Mouse (Mus musculus) hindbrain, embryonic 16.5 days (tissue): ENCODE data around the gene Ier5. TPM values are rescaled to one million over a fixed set of nuclear protein-coding genes. Genes with fewer than 3 reads are reported as not detected.

Source experiments
- ATAC-seq: fragments of 200-750 bp; cut with Nextera tagmentation; 2 replicates; pipeline ENCODE4 v1.8.0; 2017; ENCODE audit warnings: moderate TSS enrichment, moderate library complexity
- H3K27ac ChIP-seq: fragments of 300-500 bp; sonication (generic); 2 replicates; pipeline ENCODE4 v1.5.1; 2014; ENCODE audit warnings: low read depth, mild to moderate bottlenecking, control low read depth, low read length, moderate library complexity
- H3K27me3 ChIP-seq: fragments of 300-500 bp; sonication (generic); replicated peaks from 2 replicates; pipeline ENCODE4 v1.6.1; 2014; ENCODE audit warnings: low read length; ENCODE audit not compliant: control insufficient read depth, insufficient read depth
- H3K36me3 ChIP-seq: fragments of 300-500 bp; sonication (generic); 2 replicates; pipeline ENCODE4 v1.6.1; 2014; ENCODE audit warnings: mild to moderate bottlenecking, low read length, moderate library complexity, mixed read lengths; ENCODE audit not compliant: control insufficient read depth, insufficient read depth
- H3K4me1 ChIP-seq: fragments of 300-500 bp; sonication (generic); 2 replicates; pipeline ENCODE4 v1.6.1; 2014; ENCODE audit warnings: low read depth, low read length; ENCODE audit not compliant: control insufficient read depth, insufficient read depth
- H3K4me2 ChIP-seq: fragments of 300-500 bp; sonication (generic); 2 replicates; pipeline ENCODE4 v1.6.1; 2014; ENCODE audit warnings: mild to moderate bottlenecking, low read length, control low read depth, moderate library complexity
- H3K4me3 ChIP-seq: fragments of 300-500 bp; sonication (generic); 2 replicates; pipeline ENCODE4 v1.5.1; 2014; ENCODE audit warnings: mild to moderate bottlenecking, low read length, control low read depth, moderate library complexity
- H3K9ac ChIP-seq: fragments of 300-500 bp; sonication (generic); 2 replicates; pipeline ENCODE4 v1.6.1; 2014; ENCODE audit warnings: low read depth, mild to moderate bottlenecking, control low read depth, low read length, moderate library complexity
- H3K9me3 ChIP-seq: fragments of 300-500 bp; sonication (generic); 2 replicates; pipeline ENCODE4 v1.6.1; 2014; ENCODE audit warnings: mild to moderate bottlenecking, low read length, moderate library complexity; ENCODE audit not compliant: control insufficient read depth
- WGBS: fragments of 180-500 bp; shearing (Covaris S2); extraction: QIAGEN DNeasy Blood & Tissue Kit; methylation state at CpG from one replicate; pipeline ENCODE4 v1.1.7; 2014; 5-methylcytosine and 5-hydroxymethylcytosine counted together
- polyA plus RNA-seq: library from polyadenylated mRNA; unstranded; fragments of >200 nt; fragmentation: Nextera tagmentation; extraction: Ambion mirVana; gene quantifications from 2 replicates; pipeline ENCODE4 v1.2.1, GENCODE M21; 2015

The Ier5 gene
- polyA plus RNA-seq, result 4.5 and 5.5 TPM in 2 replicates

DNA sequence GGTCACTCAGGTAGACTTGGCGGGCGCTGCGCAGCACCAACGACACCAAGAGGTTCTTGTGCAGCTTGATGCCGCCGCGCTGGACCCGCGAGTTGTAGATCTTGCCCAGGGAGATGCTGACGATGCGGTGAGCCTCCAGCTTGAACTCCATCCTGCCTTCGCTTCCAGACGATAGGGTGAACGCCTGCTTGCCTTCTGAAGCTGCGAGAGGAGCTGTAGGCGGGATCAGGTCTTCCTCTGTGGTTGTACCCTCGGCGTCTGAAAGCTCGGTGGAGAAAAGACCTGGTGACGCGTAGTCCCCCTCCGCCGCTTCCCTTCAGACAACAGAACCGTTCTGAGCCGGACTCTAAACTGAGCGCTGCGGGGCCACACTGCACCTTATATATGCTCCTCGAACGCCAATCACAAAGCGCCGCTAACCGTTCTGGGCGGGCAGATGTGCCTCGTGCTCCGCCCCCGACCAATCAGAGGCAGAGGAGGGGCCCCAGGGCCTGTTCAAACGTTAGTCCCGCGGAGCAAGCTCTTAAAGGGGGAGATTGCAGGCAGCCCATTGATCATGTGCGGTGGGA lies at the start of gene Ier5:
Gene Ier5 (minus strand): TSS at position 357 of the 569 bp plus-strand sequence.
- peak within 1 kb of the TSS; percentile 69 for H3K4me2 ChIP-seq
- H3K9ac ChIP-seq, result peak within 1 kb of the TSS; percentile 97
- peak within 1 kb of the TSS; percentile 85 for H3K27ac ChIP-seq
- H3K36me3 ChIP-seq, result no peaks in the 10 kb centered on the region
- peak; percentile 99 for ATAC-seq
- H3K4me3 ChIP-seq, result peak within 1 kb of the TSS; percentile 89
- no peaks in the 10 kb centered on the region for H3K27me3 ChIP-seq
- under 1% methylated on average over 40 of the region's 40 CpGs for WGBS
- H3K4me1 ChIP-seq, result peaks cover 14% of the 10 kb centered on the region
- no peaks in the 10 kb centered on the region for H3K9me3 ChIP-seq

DNA sequence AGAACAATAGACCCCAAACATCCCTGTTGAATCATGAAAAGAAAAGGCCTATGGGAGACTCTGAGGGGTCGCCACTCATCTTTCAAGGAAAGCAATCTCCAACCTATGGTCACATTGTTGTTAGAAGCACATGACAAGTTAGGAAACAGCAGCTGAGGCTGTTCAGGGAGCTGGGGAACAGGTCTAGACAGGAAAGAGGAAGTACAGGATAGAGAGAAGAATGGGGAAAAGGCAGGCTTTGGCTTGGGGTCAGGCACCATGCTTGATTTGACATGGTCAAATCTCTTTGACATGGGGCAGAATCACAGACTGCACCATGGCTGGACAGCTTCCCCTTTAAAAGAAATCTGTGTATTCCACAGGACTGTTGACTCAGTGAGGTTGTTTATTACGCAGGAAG lies 47.8 kb upstream of the Ier5 start:
- Histone ChIP-seq H3K27me3 (no peaks in the 10 kb centered on the region), H3K4me1 (no peaks in the 10 kb centered on the region)

DNA sequence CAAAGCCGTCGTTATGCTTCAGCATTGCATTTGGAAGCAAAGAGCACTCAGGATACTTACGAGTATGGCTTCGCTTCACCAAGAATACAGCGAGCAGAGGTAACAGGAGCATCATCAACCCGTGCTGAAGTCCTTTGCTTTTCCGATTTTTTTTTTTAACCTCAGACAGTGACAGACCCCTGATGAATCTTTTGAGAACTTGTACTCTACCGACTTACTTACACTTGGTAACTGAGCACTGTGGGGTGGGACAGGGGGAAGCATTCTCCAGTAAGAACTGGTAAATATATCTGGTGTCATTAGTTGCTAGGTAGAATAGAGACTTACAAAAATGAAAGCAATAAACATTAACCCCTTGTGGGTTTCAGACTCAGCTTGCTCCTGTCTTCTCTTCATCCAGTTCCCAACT lies 47.1 kb upstream of the Ier5 start, which contains the start of gene Mr1:
Gene Mr1 (minus strand): TSS at position 243 of the 409 bp plus-strand sequence.
- ATAC-seq, result peak; percentile 85
- H3K9me3 ChIP-seq, result no peaks in the 10 kb centered on the region
- no peaks in the 10 kb centered on the region for H3K4me1 ChIP-seq
- peak within 1 kb of the TSS; percentile 25 for H3K4me2 ChIP-seq
- H3K27me3 ChIP-seq, result no peaks in the 10 kb centered on the region
- 49% methylated on average over 8 of the region's 8 CpGs for WGBS
- H3K36me3 ChIP-seq, result no peaks in the 10 kb centered on the region
- no peak within 1 kb of the TSS for H3K9ac ChIP-seq
- peak within 1 kb of the TSS; percentile 21; the same call in 1 of the 2 replicates for H3K4me3 ChIP-seq
- no peak within 1 kb of the TSS for H3K27ac ChIP-seq

More for the DNA sequence above, 47.8 kb upstream of the Ier5 start:
- Histone ChIP-seq H3K9ac (no peak overlapping the region), H3K4me2 (no peak overlapping the region), H3K4me3 (no peak overlapping the region), H3K27ac (no peak overlapping the region), H3K36me3 (no peaks in the 10 kb centered on the region), H3K9me3 (no peaks in the 10 kb centered on the region)
- WGBS, result 92% methylated on average over 2 of the region's 2 CpGs
- ATAC-seq, result no peak

DNA sequence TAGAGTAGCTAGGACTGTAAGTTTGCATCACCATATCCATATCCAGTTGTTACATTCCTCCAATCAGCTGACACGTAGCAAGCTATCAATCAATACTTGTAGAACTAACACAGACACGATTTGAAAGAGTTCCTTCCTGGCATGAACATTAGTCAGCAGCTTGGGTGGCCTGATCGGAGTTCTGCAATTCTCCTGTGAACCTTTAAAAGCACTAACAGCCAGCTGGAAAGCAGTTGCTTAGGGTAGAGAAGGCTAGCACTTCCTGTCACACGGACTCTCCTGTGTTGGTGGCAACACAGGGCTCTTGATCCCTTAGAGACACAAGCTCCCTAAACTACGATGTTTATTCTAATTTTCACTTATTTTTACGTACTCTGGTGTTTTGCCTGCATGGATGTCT lies 46.2 kb upstream of the Ier5 start:
- H3K9me3 ChIP-seq, result no peaks in the 10 kb centered on the region
- ATAC-seq, result no peak
- H3K27me3 ChIP-seq, result no peaks in the 10 kb centered on the region
- H3K9ac ChIP-seq, result no peak overlapping the region
- no peak overlapping the region for H3K27ac ChIP-seq
- no peak overlapping the region for H3K4me3 ChIP-seq
- WGBS, result 68% methylated on average over 6 of the region's 6 CpGs
- H3K4me1 ChIP-seq, result no peaks in the 10 kb centered on the region
- no peak overlapping the region; the same call in 1 of the 2 replicates for H3K4me2 ChIP-seq
- H3K36me3 ChIP-seq, result no peaks in the 10 kb centered on the region

DNA sequence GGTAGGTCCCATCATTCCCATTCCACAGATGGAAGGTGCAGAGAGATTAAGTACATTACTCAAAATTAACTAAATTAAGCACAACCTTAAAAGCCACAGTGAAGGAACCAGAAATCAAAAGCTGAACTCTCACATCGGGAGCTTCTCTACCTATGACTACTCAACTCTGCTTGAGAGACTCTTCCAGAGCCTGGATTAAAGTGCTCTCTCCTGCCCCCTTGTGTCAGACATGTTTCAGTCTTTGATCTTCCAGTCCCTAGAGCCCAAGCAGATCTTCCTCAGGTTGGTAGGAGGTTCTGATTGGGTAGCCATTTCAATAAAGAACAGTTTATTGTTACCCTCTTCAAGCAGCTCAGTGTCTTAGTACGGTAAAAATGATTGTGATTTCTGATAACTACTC lies 40.6 kb upstream of the Ier5 start:
- no peak overlapping the region for H3K4me3 ChIP-seq
- H3K36me3 ChIP-seq, result no peaks in the 10 kb centered on the region
- H3K27me3 ChIP-seq, result no peaks in the 10 kb centered on the region
- no peak overlapping the region for H3K27ac ChIP-seq
- no peak overlapping the region for H3K9ac ChIP-seq
- WGBS, result 73% methylated on average over 2 of the region's 2 CpGs
- no peaks in the 10 kb centered on the region for H3K4me1 ChIP-seq
- ATAC-seq, result no peak
- H3K9me3 ChIP-seq, result no peaks in the 10 kb centered on the region
- no peak overlapping the region for H3K4me2 ChIP-seq

DNA sequence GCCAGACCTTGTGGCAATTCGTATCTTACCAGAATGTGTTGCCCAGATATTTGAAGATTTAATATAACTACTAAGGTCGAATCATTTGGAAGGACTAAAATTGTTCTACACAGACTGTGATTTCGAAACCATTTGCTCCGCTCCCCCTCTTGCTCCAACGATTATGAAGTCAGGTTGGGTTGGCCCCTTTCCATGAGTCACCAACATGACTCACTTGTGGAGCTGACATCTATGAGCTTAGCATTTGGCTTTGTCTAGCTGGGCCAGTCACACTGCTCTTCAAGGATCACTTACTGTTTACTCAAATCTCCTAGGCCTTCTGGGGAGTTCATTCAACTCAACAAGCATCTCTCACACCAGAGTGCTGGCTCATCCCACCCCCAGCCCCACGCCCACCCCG lies 39.4 kb upstream of the Ier5 start:
- no peak overlapping the region for H3K27ac ChIP-seq
- no peak overlapping the region for H3K9ac ChIP-seq
- no peaks in the 10 kb centered on the region for H3K36me3 ChIP-seq
- no peaks in the 10 kb centered on the region for H3K27me3 ChIP-seq
- no peaks in the 10 kb centered on the region for H3K9me3 ChIP-seq
- no peaks in the 10 kb centered on the region for H3K4me1 ChIP-seq
- no peak for ATAC-seq
- H3K4me3 ChIP-seq, result no peak overlapping the region
- WGBS, result 93% methylated on average over 7 of the region's 7 CpGs
- no peak overlapping the region for H3K4me2 ChIP-seq

DNA sequence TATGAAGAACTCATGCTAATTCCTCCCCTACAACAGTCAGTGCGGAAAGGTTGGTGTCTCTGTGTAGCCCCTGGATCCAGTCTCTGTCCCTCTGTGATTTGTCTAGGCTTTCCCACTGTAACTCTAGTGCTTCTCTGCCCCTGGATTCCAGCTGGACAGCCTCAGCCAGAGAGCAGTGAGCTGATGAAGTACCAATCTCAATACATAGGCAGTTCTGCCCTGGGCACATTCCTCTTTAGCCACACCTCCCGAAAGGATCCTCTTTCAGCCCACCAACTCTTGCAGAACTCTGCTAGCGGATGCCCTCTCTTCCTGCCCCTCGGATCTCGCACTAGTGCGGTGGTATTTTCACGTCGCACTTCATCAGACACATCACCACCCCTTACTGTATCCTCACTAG lies 35.4 kb upstream of the Ier5 start:
- H3K9me3 ChIP-seq, result no peaks in the 10 kb centered on the region
- WGBS, result 79% methylated on average over 8 of the region's 8 CpGs
- H3K9ac ChIP-seq, result no peak overlapping the region
- H3K27me3 ChIP-seq, result no peaks in the 10 kb centered on the region
- no peak overlapping the region for H3K27ac ChIP-seq
- no peak for ATAC-seq
- no peaks in the 10 kb centered on the region for H3K4me1 ChIP-seq
- no peaks in the 10 kb centered on the region for H3K36me3 ChIP-seq
- H3K4me3 ChIP-seq, result no peak overlapping the region
- no peak overlapping the region for H3K4me2 ChIP-seq

DNA sequence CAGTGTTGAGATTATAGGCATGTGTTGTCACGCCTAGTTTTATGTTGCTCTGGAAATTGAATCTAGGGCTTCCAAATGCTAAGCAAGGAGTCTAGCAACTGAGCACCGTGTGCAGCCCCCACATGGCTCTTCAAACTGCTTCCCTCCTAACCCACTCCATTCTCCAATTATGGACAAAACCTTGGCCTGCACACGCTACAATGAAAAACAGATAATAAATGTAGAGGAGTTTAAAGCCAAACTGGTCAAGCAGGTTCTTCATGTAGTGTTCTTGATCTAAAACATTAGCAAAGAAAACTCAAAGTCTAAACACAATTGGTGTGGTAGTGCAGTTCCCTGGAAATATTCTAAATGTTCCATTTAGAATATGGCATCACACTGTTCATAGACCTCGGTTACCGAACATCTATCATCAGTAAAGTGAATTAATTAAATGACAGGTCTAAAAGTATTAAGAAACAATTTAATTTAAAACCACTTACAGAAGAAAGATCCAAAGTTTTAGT lies 28.0 kb upstream of the Ier5 start:
- no peaks in the 10 kb centered on the region for H3K27me3 ChIP-seq
- no peak overlapping the region for H3K4me2 ChIP-seq
- no peak for ATAC-seq
- no peaks in the 10 kb centered on the region for H3K9me3 ChIP-seq
- H3K36me3 ChIP-seq, result no peaks in the 10 kb centered on the region
- H3K4me1 ChIP-seq, result no peaks in the 10 kb centered on the region
- H3K9ac ChIP-seq, result no peak overlapping the region
- H3K4me3 ChIP-seq, result no peak overlapping the region
- 84% methylated on average over 5 of the region's 5 CpGs for WGBS
- H3K27ac ChIP-seq, result no peak overlapping the region

DNA sequence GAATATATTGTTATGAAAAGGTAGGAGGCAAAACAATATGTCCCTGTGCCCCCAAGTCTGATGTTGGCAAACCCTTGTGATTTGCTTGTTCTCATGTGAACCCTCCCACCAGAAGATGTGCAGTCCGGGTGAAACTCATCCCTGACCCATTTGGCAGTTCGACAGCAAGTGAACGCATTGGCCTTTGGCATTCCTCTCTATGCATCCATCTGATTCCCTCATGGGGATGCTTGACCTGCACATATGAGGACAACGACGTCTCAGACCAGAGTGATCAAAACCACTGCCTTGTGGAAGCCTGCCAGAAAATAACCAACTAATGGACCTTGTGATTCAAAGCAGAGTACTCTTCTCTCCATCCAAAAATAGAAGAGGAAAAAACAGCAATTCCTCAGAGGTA lies 27.3 kb upstream of the Ier5 start:
- Histone ChIP-seq H3K27ac (no peak overlapping the region), H3K36me3 (no peaks in the 10 kb centered on the region), H3K4me1 (no peaks in the 10 kb centered on the region), H3K27me3 (no peaks in the 10 kb centered on the region), H3K9ac (no peak overlapping the region), H3K4me2 (no peak overlapping the region), H3K4me3 (no peak overlapping the region), H3K9me3 (no peaks in the 10 kb centered on the region)
- WGBS, result 75% methylated on average over 5 of the region's 5 CpGs
- ATAC-seq, result no peak
